Mouse (Mus musculus) cortical plate, adult 2 months (tissue): ENCODE measurements around the gene Ly6g5c.

ENCODE experiments used
- CTCF ChIP-seq: fragments of 200-500 bp; IDR thresholded peaks from 2 replicates; pipeline ENCODE4 v1.5.1; 2011; ENCODE audit warnings: mild to moderate bottlenecking, control low read depth, low read length; ENCODE audit not compliant: insufficient read depth; ENCODE audit errors: extremely low read depth
- POLR2A ChIP-seq: fragments of 200-500 bp; IDR thresholded peaks from 2 replicates; pipeline ENCODE4 v1.6.1; 2011; ENCODE audit warnings: mild to moderate bottlenecking, low read length, control low read depth; ENCODE audit not compliant: insufficient read depth; ENCODE audit errors: extremely low read depth

DNA sequence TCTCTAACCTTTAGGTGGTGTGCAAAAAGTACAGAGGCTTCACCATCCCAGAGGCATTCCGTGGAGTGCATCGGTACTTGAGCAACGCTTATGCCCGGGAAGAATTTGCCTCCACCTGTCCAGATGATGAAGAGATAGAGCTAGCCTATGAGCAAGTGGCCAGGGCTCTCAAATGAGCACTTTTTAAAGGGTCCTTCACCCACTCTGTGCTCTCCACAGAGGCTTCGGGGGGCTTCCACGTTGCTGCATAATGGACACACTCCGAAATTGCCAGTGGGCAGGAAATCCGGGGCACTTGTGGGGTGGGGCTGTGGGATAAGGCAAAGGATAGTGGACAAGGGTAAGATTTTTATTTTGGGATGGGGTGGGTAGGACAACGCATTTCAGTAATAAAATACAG lies 49.8 kb upstream of the Ly6g5c start:
- TF ChIP-seq CTCF (no peak), POLR2A (no peak)
